Mouse (Mus musculus): ENCODE measurements around the gene Adam12.

GRCm38 (mm10) chr7:134227773-134228455, 4.0 kb downstream of the Adam12 start:
- TF ChIP-seq CHD2 (IDR thresholded peaks at IDR 0.05; ENCODE audit: low read depth, low read length) (no peak), HCFC1 (IDR thresholded peaks at IDR 0.05; ENCODE audit: borderline replicate concordance, insufficient read depth, low read length) (no peak), ZC3H11A (IDR thresholded peaks at IDR 0.05; ENCODE audit: borderline replicate concordance, low read depth, low read length) (no peak), MAFK (IDR thresholded peaks at IDR 0.05; ENCODE audit: insufficient read depth, low read depth, low read length) (no peak), ZNF384 (IDR thresholded peaks at IDR 0.05; ENCODE audit: low read depth, low read length) (no peak)

Data from ES-E14 (cell line).